Mouse (Mus musculus) right cerebral cortex, postnatal 36 days (tissue): ENCODE measurements around the gene Tmub1.
"Not testable (repeated sequence)": the region's sequence is repeated elsewhere in the genome, so short reads cannot be mapped to it uniquely, and the experiment has no call there.

Source experiments
- DNase-seq, 2 experiments: peaks; one replicate each; pipeline ENCODE4 v3.0.0; 2022; ENCODE audit warnings: low spot score in 2 of 2, mixed read lengths in 1 of 2

The Tmub1 gene

DNA sequence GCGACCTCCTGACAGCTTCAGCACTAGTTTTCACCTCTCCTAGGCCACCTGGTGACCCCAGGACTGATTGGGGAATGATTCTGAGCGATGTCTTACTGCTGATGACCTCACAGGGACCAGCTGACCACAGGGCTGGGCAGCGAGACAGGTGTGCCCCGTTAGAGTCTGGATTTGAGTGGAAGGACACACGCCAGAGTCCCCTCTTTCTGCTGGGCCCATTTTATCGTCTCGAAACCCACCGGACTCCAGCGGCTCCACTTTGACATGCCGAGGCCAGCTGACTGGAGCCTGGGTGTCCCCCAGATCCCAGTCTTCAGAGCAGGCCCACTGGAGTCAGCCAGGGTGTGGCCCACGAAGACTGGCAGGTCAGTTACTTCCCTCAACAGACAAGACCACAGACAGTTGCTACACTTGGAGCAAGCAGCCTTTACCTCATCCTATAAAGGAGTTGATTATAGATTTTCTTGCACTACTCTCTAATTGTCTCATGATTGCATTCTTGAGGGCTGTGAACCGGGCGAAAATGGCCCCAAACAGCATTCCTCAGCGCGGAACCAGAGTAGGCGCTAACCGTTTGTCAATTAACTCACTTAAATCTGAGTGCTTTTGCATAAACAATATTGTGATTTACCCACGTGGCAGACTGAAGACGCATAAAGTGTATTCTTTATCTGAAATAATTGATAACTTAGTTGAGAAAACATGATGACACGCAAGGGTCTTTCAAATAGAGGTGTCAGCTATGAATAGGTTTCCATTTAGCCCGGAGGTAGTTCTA is 23.5 kb downstream of the Tmub1 start:
- no peak for DNase-seq

- DNase-seq: peak; percentile 100
Observed at GRCm38 (mm10) chr5:24423129-24424003, 24.3 kb downstream of the Tmub1 start, which contains the start of the genes Cdk5 and Slc4a2. Gene Cdk5 (minus strand): TSS chr5:24423530. Gene Slc4a2 (plus strand): TSS chr5:24423837.

- DNase-seq: no peak
Observed at GRCm38 (mm10) chr5:24420381-24420780, 27.3 kb downstream of the Tmub1 start.

GRCm38 (mm10) chr5:24417587-24417986 is 30.1 kb downstream of the Tmub1 start:
- DNase-seq: no peak

- DNase-seq: peak in 1 of 2 experiments; percentile 56
Observed at GRCm38 (mm10) chr5:24416222-24416736, 31.4 kb downstream of the Tmub1 start.

DNA sequence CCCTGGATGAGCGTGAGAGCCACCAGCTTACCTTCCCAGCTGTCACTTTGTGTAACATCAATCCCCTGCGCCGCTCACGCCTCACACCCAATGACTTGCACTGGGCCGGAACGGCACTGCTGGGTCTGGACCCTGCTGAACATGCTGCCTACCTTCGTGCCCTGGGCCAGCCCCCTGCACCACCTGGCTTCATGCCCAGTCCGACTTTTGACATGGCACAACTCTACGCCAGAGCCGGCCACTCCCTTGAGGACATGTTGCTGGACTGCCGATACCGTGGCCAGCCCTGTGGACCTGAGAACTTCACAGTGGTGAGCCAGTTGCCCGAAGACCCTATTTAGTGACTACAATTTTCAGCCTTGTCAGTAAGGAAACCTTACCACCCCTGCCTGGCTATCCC is 33.7 kb downstream of the Tmub1 start:
- DNase-seq: no peak

GRCm38 (mm10) chr5:24413042-24413693 is 34.5 kb downstream of the Tmub1 start, which contains the start of gene Asic3:
Gene Asic3 (plus strand): TSS chr5:24413392.
- no peak for DNase-seq

DNA sequence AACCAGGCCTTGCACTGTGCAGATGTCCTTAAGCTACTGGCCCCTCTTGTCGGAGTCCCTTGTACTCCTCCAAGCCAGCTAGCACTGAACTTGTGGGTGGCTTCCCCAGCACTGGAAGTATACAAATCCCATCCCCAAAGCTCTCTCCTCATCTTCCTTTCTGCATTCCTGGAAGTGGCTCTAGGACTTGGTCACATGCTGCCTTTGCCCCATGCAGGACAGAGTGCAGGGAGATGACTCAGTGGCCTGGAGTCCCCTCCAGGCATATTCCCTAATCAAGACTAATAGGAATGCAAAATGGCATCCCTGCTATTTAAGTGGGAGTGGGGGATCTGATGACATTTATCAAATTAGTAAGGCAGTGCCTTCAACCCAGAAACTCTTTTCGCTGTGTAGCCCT is 35.6 kb downstream of the Tmub1 start:
- DNase-seq: no peak

DNA sequence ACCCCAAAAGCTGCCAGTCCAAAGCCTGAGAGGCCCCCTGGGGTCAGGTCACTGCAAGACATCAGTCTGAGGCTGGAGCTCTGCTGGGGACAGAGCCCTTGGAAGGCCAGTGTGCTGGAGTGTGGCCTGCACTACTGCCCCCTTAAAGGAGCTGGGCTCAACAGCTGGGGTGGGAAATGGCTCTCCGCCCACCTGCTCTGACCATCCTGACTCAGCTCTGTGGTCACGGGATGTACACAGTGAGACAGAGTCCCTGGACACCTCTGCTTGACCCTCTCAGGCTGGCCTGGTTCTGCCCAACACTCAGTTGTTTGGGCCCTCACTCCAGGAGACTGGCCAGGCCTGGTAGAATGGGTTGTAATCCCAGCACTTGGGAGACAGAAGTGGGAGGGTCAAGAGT is 38.2 kb downstream of the Tmub1 start:
- DNase-seq: no peak

GRCm38 (mm10) chr5:24408651-24409050 is 39.0 kb downstream of the Tmub1 start:
- DNase-seq: no peak

DNA sequence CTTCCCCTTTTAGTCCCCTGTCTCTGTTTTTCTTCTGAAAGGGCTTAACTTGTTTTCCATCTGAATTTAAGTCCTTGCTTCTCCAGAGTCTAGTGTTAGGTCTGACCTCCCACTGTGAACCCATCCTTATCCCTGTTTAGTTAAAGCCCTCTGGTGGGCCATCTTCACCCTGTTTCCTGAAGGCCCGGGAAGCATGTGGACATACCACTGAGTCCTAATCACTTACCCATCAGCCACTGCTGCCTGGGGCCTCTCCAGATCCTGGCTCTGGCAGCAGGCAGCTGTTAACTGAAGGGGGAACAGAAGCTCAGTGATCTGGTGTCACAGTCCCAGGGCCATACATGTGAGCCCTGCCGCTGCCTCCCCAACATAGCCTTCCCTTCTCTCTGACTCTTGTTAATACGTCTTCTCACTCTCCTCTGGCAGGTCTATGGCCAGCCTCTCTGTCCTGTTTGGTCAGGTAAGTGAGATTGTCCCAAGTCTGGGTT is 42.2 kb downstream of the Tmub1 start:
- no peak for DNase-seq

GRCm38 (mm10) chr5:24404594-24405360 is 42.9 kb downstream of the Tmub1 start:
- no peak for DNase-seq

DNA sequence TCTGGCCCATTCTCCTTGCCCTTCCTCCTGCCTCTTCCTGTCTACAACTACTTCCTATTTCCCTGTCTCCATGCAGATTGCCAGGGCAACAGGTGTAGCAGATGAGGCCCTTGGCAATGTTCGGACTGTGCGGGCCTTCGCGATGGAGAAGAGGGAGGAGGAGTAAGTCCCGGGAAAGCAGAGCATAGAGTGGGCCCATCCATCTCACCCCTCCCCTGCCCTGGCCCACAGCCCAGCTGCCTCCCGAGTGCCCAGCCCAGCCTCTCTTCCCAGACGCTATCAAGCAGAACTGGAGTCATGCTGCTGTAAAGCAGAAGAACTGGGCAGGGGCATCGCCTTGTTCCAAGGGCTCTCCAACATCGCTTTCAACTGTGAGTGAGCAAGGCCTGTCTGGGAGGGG is 45.7 kb downstream of the Tmub1 start:
- no peak for DNase-seq

DNA sequence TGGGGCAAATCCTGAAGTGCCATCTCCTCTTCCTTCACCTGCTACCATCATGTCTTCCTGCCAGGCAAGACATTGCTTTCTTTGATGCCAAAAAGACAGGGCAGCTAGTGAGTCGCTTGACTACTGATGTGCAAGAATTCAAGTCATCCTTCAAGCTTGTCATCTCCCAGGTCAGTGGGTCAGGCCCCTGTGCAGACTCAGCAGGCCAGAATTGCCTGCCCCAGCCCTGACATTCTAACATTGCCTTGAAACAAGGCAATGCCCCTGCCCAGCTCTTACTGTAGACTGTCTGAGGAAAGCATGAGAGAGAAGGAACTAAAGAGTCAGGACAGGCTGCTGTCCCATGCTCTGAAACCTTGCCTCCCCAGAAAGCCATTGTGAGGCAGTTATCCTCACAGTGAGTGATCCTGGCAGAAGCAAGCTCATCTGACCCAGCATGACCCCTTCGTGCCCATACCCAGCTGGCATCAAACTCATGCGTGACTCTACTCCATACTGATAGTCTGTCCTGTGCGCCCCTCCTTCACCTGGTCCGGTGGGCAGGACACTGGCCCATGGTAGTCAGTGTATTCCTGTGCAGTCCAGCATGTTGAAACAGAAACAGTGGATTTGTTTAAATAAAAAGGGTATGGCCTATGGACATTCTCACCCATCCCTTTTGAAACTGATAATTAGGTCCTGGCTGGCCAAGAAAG is 46.6 kb downstream of the Tmub1 start:
- no peak for DNase-seq

- no peak for DNase-seq
Observed at GRCm38 (mm10) chr5:24400362-24400761, 47.3 kb downstream of the Tmub1 start.

GRCm38 (mm10) chr5:24399686-24400085 is 48.0 kb downstream of the Tmub1 start:
- DNase-seq: no peak

DNA sequence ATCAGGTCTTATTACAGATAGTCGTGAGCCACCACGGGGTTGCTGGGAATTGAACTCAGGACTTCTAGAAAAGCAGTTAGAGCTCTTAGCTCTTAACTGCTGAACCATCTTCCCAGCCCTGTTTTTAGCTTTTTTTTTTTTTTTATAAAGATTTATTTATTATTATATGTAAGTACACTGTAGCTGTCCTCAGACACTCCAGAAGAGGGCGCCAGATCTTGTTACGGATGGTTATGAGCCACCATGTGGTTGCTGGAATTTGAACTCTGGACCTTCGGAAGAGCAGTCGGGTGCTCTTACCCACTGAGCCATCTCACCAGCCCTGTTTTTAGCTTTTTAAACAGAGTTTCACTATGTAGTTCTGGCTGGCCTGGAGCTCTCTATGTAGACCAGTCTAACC is 51.4 kb downstream of the Tmub1 start:
- DNase-seq: not testable (repeated sequence)
